Mouse (Mus musculus) kidney, postnatal 14 days (tissue): Measurements from ENCODE around the gene Gucy2f.
A peak's percentile ranks its signal among the peaks of the same experiment; 100 is the strongest.

Experiments
- DNase-seq: peaks from one replicate; pipeline ENCODE4 v3.0.0; 2022; ENCODE audit warnings: mixed read lengths

Gene Gucy2f

GRCm38 (mm10) chrX:142196831-142197230 lies at the start of gene Gucy2f:
Gucy2f (minus strand) TSS chrX:142196931.
- DNase-seq = no peak

- peak; percentile 6 for DNase-seq
Observed at GRCm38 (mm10) chrX:142245682-142246327, 49.1 kb upstream of the Gucy2f start.

GRCm38 (mm10) chrX:142237101-142237500 lies 40.4 kb upstream of the Gucy2f start:
- no peak for DNase-seq

GRCm38 (mm10) chrX:142236146-142236545 lies 39.4 kb upstream of the Gucy2f start:
- DNase-seq = peak; percentile 37

GRCm38 (mm10) chrX:142228769-142229158 lies 32.0 kb upstream of the Gucy2f start:
- no peak for DNase-seq

GRCm38 (mm10) chrX:142228055-142228768 lies 31.5 kb upstream of the Gucy2f start:
- peak; percentile 80 for DNase-seq

GRCm38 (mm10) chrX:142227398-142228054 lies 30.8 kb upstream of the Gucy2f start:
- peak; percentile 65 for DNase-seq

- no peak for DNase-seq
Observed at GRCm38 (mm10) chrX:142226542-142226941, 29.8 kb upstream of the Gucy2f start, which contains the start of gene Nxt2. Nxt2 (plus strand) TSS chrX:142226770.

GRCm38 (mm10) chrX:142200295-142200694 lies 3.6 kb upstream of the Gucy2f start:
- peak; percentile 55 for DNase-seq

GRCm38 (mm10) chrX:142195551-142195950 lies 1.2 kb downstream of the Gucy2f start:
- peak; percentile 14 for DNase-seq

- peak; percentile 57 for DNase-seq
Observed at GRCm38 (mm10) chrX:142194420-142194819, 2.3 kb downstream of the Gucy2f start.

GRCm38 (mm10) chrX:142190355-142190754 lies 6.4 kb downstream of the Gucy2f start:
- no peak for DNase-seq

- DNase-seq = peak; percentile 56
Observed at GRCm38 (mm10) chrX:142189023-142189703, 7.6 kb downstream of the Gucy2f start.

- peak; percentile 40 for DNase-seq
Observed at GRCm38 (mm10) chrX:142182026-142182425, 14.7 kb downstream of the Gucy2f start.

- DNase-seq = no peak
Observed at GRCm38 (mm10) chrX:142176981-142177380, 19.8 kb downstream of the Gucy2f start.

GRCm38 (mm10) chrX:142115779-142116178 lies 81.0 kb downstream of the Gucy2f start:
- DNase-seq = no peak

- DNase-seq = no peak
Observed at GRCm38 (mm10) chrX:142111236-142111635, 85.5 kb downstream of the Gucy2f start.

- peak; percentile 6 for DNase-seq
Observed at GRCm38 (mm10) chrX:142096904-142097303, 99.8 kb downstream of the Gucy2f start.

GRCm38 (mm10) chrX:142095579-142095978 lies 101.2 kb downstream of the Gucy2f start:
- DNase-seq = no peak

GRCm38 (mm10) chrX:142062585-142062984 lies 134.1 kb downstream of the Gucy2f start:
- DNase-seq = no peak
